Mouse (Mus musculus) mesoderm, embryonic 11.5 days (tissue): Measurements from ENCODE around the gene Rab25.

ENCODE experiments used
- DNase-seq: peaks from one replicate; pipeline ENCODE4 v3.0.0-alpha.2; 2012; ENCODE audit warnings: low read depth, low spot score

The Rab25 gene

GRCm38 (mm10) chr3:88567892-88568291, 19.8 kb upstream of the Rab25 start:
- no peak for DNase-seq

DNA sequence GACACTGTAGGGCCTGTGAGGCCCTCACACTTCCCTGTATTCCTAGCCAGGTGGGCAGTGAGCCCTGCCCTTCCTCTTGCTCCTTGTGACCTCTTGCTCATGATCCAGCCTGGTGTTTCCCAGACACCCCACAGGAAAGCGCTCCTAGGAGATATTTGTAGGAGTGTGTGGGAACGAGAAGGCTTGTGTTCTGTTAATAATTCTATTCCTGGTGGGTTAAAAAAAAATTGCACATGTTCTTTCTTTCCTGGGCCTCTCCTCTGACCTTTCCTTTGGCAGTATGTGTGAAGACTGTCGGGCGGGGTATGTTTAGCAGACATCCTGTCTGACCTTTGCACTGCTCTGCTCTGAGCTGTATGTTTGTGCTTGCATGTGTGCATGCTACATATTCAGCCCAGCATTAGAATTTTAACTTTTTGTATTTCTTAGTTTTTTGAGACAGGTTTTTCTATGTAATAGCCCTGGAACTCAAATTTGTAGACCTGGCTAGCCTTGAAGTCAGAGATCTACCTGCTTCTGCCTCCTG, 18.5 kb upstream of the Rab25 start:
- DNase-seq, result no peak

- no peak for DNase-seq
These were observed 18.0 kb upstream of the Rab25 start for GRCm38 (mm10) chr3:88566116-88566515.

GRCm38 (mm10) chr3:88563966-88564365, 15.9 kb upstream of the Rab25 start:
- no peak for DNase-seq

DNA sequence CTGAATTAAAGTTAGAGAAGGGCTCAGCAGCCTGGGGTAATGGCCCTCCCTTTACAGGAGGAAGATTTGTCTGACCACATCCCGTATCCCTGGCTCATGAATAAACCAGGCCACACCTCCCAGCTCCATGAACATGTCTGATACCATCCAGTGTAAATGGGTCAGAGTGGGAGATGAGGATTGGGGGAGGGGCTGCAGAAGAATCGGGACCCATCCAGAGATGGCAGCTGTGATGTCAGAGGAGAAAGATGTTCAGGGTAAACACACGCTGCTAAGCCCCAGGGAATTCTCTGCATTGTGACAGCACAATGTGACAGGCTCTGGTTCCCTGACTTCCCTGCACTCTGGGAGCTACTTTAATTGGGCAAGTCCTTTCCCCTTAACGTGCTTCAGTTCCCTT, 15.3 kb upstream of the Rab25 start:
- DNase-seq, result no peak

GRCm38 (mm10) chr3:88561989-88562388, 13.9 kb upstream of the Rab25 start:
- DNase-seq, result no peak

DNA sequence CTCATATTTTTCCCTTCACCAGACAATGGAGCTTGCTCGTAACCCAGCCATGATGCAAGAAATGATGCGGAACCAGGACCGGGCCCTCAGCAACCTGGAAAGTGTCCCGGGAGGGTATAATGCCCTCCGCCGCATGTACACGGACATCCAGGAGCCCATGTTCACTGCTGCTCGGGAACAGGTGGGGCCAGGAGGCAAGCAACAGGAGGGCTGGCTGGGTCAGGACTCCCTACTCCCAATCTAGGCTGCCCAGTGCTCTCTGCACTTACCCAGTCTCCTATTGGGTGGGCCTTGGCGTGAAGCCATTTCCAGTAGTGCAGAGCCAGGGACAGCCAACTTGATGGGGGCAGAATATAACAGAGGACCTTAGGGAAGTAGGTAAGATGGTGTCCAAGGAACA, 11.5 kb upstream of the Rab25 start:
- no peak for DNase-seq

- DNase-seq, result no peak
These were observed 8.5 kb upstream of the Rab25 start for GRCm38 (mm10) chr3:88556616-88557015.

GRCm38 (mm10) chr3:88555731-88556130, 7.6 kb upstream of the Rab25 start:
- DNase-seq, result no peak

- no peak for DNase-seq
These were observed 7.0 kb upstream of the Rab25 start for GRCm38 (mm10) chr3:88555069-88555605.

GRCm38 (mm10) chr3:88553880-88554586, 5.9 kb upstream of the Rab25 start:
- DNase-seq, result no peak

DNA sequence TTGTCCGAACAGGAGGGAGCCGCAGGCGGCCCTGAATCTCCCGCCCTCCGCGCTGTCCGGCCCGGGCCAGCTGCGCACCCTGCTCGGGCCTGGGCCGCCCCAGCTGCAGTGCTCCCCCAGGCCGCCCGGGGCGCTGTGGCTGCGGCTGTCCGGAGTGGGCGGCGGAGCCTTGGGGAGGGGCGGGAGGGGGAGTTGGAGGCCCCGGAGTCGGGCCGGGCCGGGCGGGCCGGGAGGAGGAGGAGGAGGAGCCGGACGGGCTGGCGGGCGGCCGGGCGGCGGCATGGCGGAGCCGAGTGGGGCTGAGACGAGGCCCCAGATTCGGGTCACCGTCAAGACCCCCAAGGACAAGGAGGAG, 5.4 kb upstream of the Rab25 start, which contains the start of gene Ubqln4:
Gene Ubqln4 (plus strand): TSS at position 234 of the 355 bp plus-strand sequence.
- DNase-seq, result peak; percentile 94

GRCm38 (mm10) chr3:88552676-88553524, 4.8 kb upstream of the Rab25 start, which contains the start of gene Lamtor2:
Gene Lamtor2, minus strand, starts transcription at chr3:88553074.
- DNase-seq, result peak; percentile 98

- no peak for DNase-seq
These were observed 4.1 kb upstream of the Rab25 start for GRCm38 (mm10) chr3:88552082-88552645.

GRCm38 (mm10) chr3:88551586-88551985, 3.5 kb upstream of the Rab25 start:
- DNase-seq, result no peak

- no peak for DNase-seq
These were observed 1.3 kb downstream of the Rab25 start for GRCm38 (mm10) chr3:88546674-88547418.

- no peak for DNase-seq
These were observed 3.0 kb downstream of the Rab25 start for GRCm38 (mm10) chr3:88544955-88545591.

GRCm38 (mm10) chr3:88544514-88544913, 3.6 kb downstream of the Rab25 start:
- no peak for DNase-seq

DNA sequence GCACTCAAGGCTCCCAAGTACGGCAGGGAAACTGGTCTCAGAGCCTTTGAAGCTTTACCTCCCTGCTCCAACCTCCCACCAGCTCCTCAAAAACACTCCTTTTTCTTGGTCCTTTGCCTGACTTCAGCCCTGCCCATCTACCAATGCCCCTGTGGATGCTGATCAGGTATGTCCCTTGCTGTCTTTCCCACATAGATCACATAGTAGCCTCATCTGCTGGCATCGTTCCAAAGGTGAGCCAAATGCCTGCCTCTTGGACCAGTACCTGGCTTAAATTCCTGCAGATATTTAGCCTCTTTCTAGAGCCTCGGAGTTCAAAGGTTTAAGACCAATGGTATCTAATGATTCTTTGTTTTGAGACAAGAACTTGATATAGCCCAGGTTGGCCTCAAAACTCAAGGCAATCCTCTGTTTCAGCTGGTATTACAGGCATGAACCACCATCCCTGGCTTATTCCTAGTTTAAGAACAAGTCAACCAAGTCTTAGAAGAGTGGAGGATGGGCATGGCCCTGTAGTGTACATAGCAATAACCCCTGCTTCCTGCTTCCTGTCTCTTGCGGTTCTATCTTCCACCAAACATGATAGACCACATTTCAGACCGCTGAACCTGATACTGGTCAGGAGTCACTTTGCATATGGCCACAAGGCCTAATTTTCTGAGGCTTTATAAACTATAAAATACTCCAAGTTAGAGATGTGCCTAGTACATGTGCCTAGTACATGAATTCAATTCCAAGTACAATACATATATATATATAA, 4.3 kb downstream of the Rab25 start:
- no peak for DNase-seq

- DNase-seq, result no peak
These were observed 4.9 kb downstream of the Rab25 start for GRCm38 (mm10) chr3:88543174-88543573.
